Mouse (Mus musculus): ENCODE results near the gene Actn1.

Gene Actn1

GRCm38 (mm10) chr12:80227835-80228234 is 32.3 kb downstream of the Actn1 start:
- peak; percentile 69 for DNase-seq (ENCODE audit: low read depth, low spot score)

- no peak for DNase-seq (ENCODE audit: low read depth, low spot score)
These were observed 34.1 kb downstream of the Actn1 start for GRCm38 (mm10) chr12:80226101-80226500.

GRCm38 (mm10) chr12:80224241-80224731 is 35.9 kb downstream of the Actn1 start:
- DNase-seq (ENCODE audit: low read depth, low spot score), result no peak

- DNase-seq (ENCODE audit: low read depth, low spot score), result peak; percentile 68
These were observed 36.7 kb downstream of the Actn1 start for GRCm38 (mm10) chr12:80223511-80223910.

- no peak for DNase-seq (ENCODE audit: low read depth, low spot score)
These were observed 37.7 kb downstream of the Actn1 start for GRCm38 (mm10) chr12:80222473-80222872.

- no peak for DNase-seq (ENCODE audit: low read depth, low spot score)
These were observed 39.7 kb downstream of the Actn1 start for GRCm38 (mm10) chr12:80220260-80221038.

GRCm38 (mm10) chr12:80218784-80219183 is 41.4 kb downstream of the Actn1 start:
- no peak for DNase-seq (ENCODE audit: low read depth, low spot score)

- DNase-seq (ENCODE audit: low read depth, low spot score), result no peak
These were observed 42.0 kb downstream of the Actn1 start for GRCm38 (mm10) chr12:80218045-80218611.

GRCm38 (mm10) chr12:80217049-80217448 is 43.1 kb downstream of the Actn1 start:
- DNase-seq (ENCODE audit: low read depth, low spot score), result no peak

- DNase-seq (ENCODE audit: low read depth, low spot score), result peak; percentile 53
These were observed 43.8 kb downstream of the Actn1 start for GRCm38 (mm10) chr12:80216258-80216881.

GRCm38 (mm10) chr12:80213810-80214209 is 46.4 kb downstream of the Actn1 start:
- no peak for DNase-seq (ENCODE audit: low read depth, low spot score)

GRCm38 (mm10) chr12:80213263-80213662 is 46.9 kb downstream of the Actn1 start:
- no peak for DNase-seq (ENCODE audit: low read depth, low spot score)

- no peak for DNase-seq (ENCODE audit: low read depth, low spot score)
These were observed 49.2 kb downstream of the Actn1 start for GRCm38 (mm10) chr12:80210791-80211612.

- no peak for DNase-seq (ENCODE audit: low read depth, low spot score)
These were observed 50.3 kb downstream of the Actn1 start for GRCm38 (mm10) chr12:80209914-80210313.

- DNase-seq (ENCODE audit: low read depth, low spot score), result no peak
These were observed 51.9 kb downstream of the Actn1 start for GRCm38 (mm10) chr12:80208126-80208820.

GRCm38 (mm10) chr12:80203284-80203683 is 56.9 kb downstream of the Actn1 start:
- no peak for DNase-seq (ENCODE audit: low read depth, low spot score)

GRCm38 (mm10) chr12:80199738-80200137 is 60.4 kb downstream of the Actn1 start:
- DNase-seq (ENCODE audit: low read depth, low spot score), result no peak

GRCm38 (mm10) chr12:80198487-80198886 is 61.7 kb downstream of the Actn1 start:
- DNase-seq (ENCODE audit: low read depth, low spot score), result peak; percentile 75

GRCm38 (mm10) chr12:80197343-80197742 is 62.8 kb downstream of the Actn1 start:
- peak; percentile 59 for DNase-seq (ENCODE audit: low read depth, low spot score)

GRCm38 (mm10) chr12:80191806-80192205 is 68.4 kb downstream of the Actn1 start:
- no peak for DNase-seq (ENCODE audit: low read depth, low spot score)

GRCm38 (mm10) chr12:80191371-80191770 is 68.8 kb downstream of the Actn1 start:
- DNase-seq (ENCODE audit: low read depth, low spot score), result no peak
